Mouse (Mus musculus) embryonic facial prominence, embryonic 12.5 days (tissue): ENCODE measurements at regions not wholly inside any gene's neighbourhood (a gene's known extent, or its start where the extent isn't known, plus 50 kb on each side); places are given as distances from the start of the nearest gene placed in this dataset.

Experiments
- ATAC-seq: fragments of 200-750 bp; cut with Nextera tagmentation; 2 replicates; pipeline ENCODE4 v1.8.0; 2017; ENCODE audit not compliant: insufficient number of reproducible peaks, insufficient read depth, low FRiP score, low TSS enrichment
- H3K27ac ChIP-seq: fragments of 300-500 bp; sonication (generic); 2 replicates; pipeline ENCODE4 v1.5.1; 2016; ENCODE audit warnings: mild to moderate bottlenecking
- H3K27me3 ChIP-seq: fragments of 300-500 bp; sonication (generic); 2 replicates; pipeline ENCODE4 v1.6.1; 2016; ENCODE audit warnings: mild to moderate bottlenecking, moderate library complexity
- H3K36me3 ChIP-seq: fragments of 300-500 bp; sonication (generic); 2 replicates; pipeline ENCODE4 v1.6.1; 2016; ENCODE audit warnings: mild to moderate bottlenecking
- H3K4me1 ChIP-seq: fragments of 300-500 bp; sonication (generic); 2 replicates; pipeline ENCODE4 v1.6.1; 2016
- H3K4me2 ChIP-seq: fragments of 300-500 bp; sonication (generic); replicated peaks from 2 replicates; pipeline ENCODE4 v1.6.1; 2016; ENCODE audit warnings: mild to moderate bottlenecking, moderate library complexity
- H3K4me3 ChIP-seq: fragments of 300-500 bp; sonication (generic); 2 replicates; pipeline ENCODE4 v1.5.1; 2016; ENCODE audit warnings: mild to moderate bottlenecking
- H3K9ac ChIP-seq: fragments of 300-500 bp; sonication (generic); 2 replicates; pipeline ENCODE4 v1.6.1; 2016; ENCODE audit warnings: mild to moderate bottlenecking, moderate library complexity
- H3K9me3 ChIP-seq: fragments of 300-500 bp; sonication (generic); 2 replicates; pipeline ENCODE4 v1.6.1; 2016; ENCODE audit warnings: mild to moderate bottlenecking, moderate library complexity
- WGBS: fragments of 180-500 bp; shearing (Covaris S2); methylation state at CpG from one replicate; pipeline ENCODE4 v1.1.7; 2016; 5-methylcytosine and 5-hydroxymethylcytosine counted together

DNA sequence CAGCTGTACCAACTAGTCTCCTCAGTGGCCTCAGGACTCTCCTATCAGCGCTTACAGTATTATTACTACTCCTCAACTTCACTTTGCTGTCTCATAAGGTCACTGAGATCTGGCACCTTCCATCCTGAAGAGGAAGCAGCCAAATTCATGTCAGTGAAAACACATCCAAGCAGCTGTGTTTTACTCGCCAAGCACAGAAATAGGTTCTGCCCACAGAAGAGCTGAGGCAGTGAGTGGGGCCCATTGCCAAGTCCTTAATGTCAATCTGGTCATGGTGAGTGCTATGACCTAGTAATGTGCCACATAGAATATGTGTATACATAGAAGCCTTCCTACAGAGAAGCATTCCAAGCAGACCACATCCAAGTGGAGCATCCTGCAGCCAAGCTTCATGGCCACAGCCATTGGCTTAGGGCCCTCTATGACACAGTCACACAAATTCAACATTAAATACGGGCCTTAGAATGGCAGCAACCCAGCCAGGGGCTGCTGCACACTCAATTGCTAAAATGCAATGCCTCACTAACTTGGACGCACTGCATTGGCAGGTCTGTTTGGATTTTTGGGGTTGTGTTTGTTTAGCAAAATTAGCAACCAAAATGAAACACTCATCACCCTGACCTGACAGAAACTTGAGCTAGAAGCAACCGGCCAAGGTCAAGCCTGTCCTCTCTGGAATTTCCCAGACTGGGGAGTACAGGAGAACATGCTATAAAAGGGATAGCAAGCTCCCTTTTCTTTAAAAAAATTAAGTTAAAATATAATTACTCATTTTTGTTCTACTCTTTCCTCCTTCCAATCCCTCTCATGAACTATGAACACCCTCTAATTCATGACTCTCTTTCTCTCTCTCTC lies 195.7 kb upstream of the Vstm2b start:
- Histone ChIP-seq H3K4me2 (no peak overlapping the region), H3K9ac (no peak overlapping the region), H3K4me1 (no peaks in the 10 kb centered on the region)

DNA sequence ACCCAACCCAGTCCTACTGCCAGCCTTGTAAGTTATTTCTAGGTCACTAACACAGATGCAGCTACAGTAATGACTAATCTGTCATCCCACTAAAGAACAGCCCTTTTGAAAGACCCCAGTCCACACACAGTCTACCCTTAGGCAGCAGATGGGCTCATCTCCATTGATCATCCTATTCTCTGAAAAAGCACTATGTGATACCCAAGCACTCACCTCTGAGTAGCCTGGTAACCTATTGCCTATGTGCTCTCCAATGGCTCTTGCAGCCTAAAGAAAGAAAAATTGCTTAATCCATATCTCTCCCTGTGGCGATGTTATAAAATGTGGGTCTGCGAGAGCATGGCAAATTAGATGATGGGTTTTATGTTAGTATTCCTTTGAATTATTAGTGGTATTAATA lies 189.9 kb upstream of the Vstm2b start:
- Histone ChIP-seq H3K27ac (no peak overlapping the region), H3K9me3 (no peaks in the 10 kb centered on the region), H3K4me2 (no peak overlapping the region), H3K9ac (no peak overlapping the region), H3K27me3 (no peaks in the 10 kb centered on the region), H3K4me1 (no peaks in the 10 kb centered on the region), H3K4me3 (no peak overlapping the region), H3K36me3 (no peaks in the 10 kb centered on the region)
- 98% methylated on average over 2 of the region's 2 CpGs for WGBS
- no peak for ATAC-seq

More for the DNA sequence above, 195.7 kb upstream of the Vstm2b start:
- no peak for ATAC-seq
- Histone ChIP-seq H3K27me3 (no peaks in the 10 kb centered on the region), H3K9me3 (no peaks in the 10 kb centered on the region), H3K36me3 (no peaks in the 10 kb centered on the region), H3K4me3 (no peak overlapping the region), H3K27ac (no peak overlapping the region)
- WGBS = 58% methylated on average over 5 of the region's 5 CpGs

DNA sequence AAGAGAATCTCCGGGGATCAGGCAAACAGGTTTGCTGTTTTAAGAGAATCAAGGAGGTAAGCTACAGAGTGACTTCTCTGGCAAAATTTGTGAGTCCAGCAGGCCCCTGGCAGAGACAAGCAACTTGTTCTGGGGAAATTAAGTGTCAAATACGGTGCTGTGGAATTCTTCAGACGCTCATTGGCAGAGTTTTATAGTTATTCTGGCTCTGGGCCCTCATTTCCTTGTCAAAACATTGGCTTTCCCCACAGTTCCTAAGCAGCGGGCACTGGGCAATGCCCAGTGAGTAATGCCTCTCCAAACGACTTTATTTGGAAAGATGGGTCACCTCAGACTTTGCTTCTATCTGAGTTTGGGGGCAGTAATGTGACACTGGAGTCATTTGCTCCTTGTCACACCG lies 180.1 kb upstream of the Vstm2b start:
- Histone ChIP-seq H3K4me2 (no peak overlapping the region), H3K4me3 (no peak overlapping the region), H3K9ac (no peak overlapping the region), H3K4me1 (no peaks in the 10 kb centered on the region), H3K9me3 (no peaks in the 10 kb centered on the region), H3K36me3 (no peaks in the 10 kb centered on the region), H3K27me3 (no peaks in the 10 kb centered on the region), H3K27ac (no peak overlapping the region)
- no peak for ATAC-seq
- WGBS = 70% methylated on average over 6 of the region's 6 CpGs

DNA sequence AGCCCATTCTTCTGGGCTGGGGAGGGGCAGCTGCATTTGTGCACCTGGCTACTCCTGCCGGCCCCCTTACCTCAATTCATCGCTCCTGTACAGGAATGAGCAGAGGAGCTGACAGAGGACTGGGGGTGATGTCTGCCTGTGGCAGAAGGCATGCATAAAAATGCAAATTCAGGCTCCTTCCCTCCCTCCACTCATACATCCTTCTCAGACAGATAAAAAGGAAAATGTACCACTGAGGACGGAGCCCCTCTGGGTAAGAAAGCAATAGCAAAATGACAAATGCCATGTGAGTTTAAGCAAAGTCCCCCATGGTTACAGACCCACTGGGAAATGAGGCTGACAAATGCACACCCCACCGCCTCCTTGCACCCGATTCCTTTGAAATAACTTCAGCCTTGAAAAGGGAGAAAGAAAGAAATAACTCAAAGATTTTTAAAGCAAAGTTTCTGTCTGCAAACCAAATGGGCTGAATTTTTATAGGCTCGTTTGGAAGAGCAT lies 161.1 kb upstream of the Vstm2b start:
- H3K4me2 ChIP-seq = no peak overlapping the region
- no peak overlapping the region for H3K9ac ChIP-seq
- 68% methylated on average over 6 of the region's 6 CpGs for WGBS
- H3K36me3 ChIP-seq = no peaks in the 10 kb centered on the region
- H3K4me1 ChIP-seq = no peaks in the 10 kb centered on the region
- no peak for ATAC-seq
- H3K9me3 ChIP-seq = no peaks in the 10 kb centered on the region
- H3K27me3 ChIP-seq = no peaks in the 10 kb centered on the region
- H3K4me3 ChIP-seq = no peak overlapping the region
- no peak overlapping the region for H3K27ac ChIP-seq

DNA sequence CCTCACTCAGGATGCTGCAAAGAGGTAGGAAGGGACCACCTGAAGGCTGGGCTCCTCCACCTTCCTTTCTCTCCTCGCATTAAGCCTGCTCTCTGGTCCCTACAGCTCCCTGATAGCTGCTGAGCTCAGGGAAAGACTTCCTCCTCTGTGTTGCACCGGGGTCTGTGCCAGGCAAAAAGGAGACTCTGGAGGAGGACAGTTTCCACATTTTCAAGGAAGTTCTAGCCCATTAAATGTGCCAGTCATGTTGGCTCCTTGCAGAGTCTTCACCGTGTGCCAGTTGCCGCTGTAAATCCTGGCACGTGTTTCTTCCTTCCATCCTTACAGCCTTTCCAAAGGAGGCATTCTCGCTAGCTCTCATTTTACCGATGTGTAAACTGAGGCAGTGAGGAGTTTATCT lies 160.6 kb upstream of the Vstm2b start:
- H3K9ac ChIP-seq = no peak overlapping the region
- 76% methylated on average over 7 of the region's 7 CpGs for WGBS
- H3K4me3 ChIP-seq = no peak overlapping the region
- H3K4me1 ChIP-seq = no peaks in the 10 kb centered on the region
- no peaks in the 10 kb centered on the region for H3K27me3 ChIP-seq
- H3K27ac ChIP-seq = no peak overlapping the region
- no peaks in the 10 kb centered on the region for H3K9me3 ChIP-seq
- no peak for ATAC-seq
- no peaks in the 10 kb centered on the region for H3K36me3 ChIP-seq
- H3K4me2 ChIP-seq = no peak overlapping the region

DNA sequence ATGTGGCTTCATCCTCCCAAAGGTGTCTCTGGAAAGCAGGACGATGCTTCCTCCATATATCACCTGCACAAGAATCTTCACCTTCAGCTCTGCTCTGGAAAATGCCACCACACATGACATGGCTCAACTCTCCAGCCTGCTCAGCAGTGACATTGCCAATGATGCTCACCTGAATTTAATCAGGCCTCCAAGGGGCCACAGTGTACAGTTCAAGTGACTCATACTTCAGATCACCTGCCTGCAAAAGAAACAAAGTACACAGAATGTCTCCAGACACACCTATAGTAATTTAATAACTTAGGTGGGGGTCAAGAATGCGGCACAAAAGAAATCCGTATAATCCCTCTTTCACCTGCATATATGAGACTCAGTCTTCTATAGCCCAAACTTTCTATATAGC lies 160.0 kb upstream of the Vstm2b start:
- Histone ChIP-seq H3K4me2 (no peak overlapping the region), H3K9ac (no peak overlapping the region), H3K36me3 (no peaks in the 10 kb centered on the region), H3K27ac (no peak overlapping the region), H3K4me1 (no peaks in the 10 kb centered on the region), H3K4me3 (no peak overlapping the region), H3K27me3 (no peaks in the 10 kb centered on the region), H3K9me3 (no peaks in the 10 kb centered on the region)
- WGBS = 90% methylated on average over 3 of the region's 3 CpGs
- no peak for ATAC-seq

DNA sequence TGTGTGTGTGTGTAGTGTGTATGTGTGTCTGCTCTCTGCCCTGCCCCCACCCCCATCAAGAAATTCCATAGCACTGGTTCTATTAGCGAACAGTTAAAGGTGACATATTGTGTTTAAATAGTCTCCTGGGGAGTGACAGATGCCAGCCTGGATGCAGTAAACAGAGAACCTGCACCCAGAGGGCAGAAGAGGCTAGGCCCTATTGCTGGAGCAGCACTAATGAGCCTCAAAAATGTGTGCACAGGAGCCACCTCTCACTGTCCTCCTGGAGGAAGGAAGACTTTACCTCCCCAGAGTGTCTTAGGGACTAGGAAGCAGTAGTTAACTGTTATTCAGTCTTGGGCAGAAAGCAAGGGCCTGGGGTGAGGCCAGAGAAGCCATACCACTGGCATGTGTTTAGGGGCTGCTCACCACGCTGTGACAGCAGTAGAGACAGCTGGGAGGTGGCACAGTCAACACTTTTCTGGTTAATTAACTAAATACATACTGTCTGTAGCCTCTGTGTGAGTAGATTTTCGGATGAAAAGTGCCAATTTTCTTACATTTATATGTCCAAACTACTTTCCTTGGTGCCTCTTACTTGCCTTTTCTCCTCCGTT lies 155.5 kb upstream of the Vstm2b start:
- no peak overlapping the region for H3K4me3 ChIP-seq
- 59% methylated on average over 4 of the region's 4 CpGs for WGBS
- no peak for ATAC-seq

DNA sequence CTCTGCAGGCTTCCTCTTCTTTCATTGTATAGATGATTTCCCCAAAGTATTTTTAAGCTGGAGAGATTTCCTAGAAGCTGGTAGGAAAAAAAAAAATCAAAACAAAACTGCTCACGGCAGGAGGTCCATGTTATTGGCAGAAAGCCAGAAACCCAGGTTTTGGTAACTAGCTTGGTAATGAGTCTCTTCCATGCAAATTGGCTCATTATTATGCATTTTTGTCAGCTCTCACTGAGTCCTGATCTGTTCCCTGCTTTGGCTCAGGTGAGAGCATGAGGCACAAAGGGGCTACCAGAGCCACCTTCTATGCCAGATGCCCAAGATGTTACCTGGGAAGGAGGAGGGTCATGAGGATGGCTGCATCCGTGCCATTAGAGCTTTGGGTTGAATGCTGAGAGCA lies 146.3 kb upstream of the Vstm2b start:
- Histone ChIP-seq H3K9me3 (no peaks in the 10 kb centered on the region), H3K4me3 (no peak overlapping the region), H3K4me1 (no peaks in the 10 kb centered on the region), H3K36me3 (no peaks in the 10 kb centered on the region), H3K27me3 (no peaks in the 10 kb centered on the region), H3K9ac (no peak overlapping the region), H3K27ac (no peak overlapping the region), H3K4me2 (no peak overlapping the region)
- 50% methylated on average over 2 of the region's 2 CpGs for WGBS
- no peak for ATAC-seq

More for the DNA sequence above, 155.5 kb upstream of the Vstm2b start:
- no peak overlapping the region for H3K9ac ChIP-seq
- no peak overlapping the region for H3K27ac ChIP-seq
- no peak overlapping the region for H3K4me2 ChIP-seq
- H3K4me1 ChIP-seq = no peaks in the 10 kb centered on the region
- no peaks in the 10 kb centered on the region for H3K27me3 ChIP-seq
- H3K9me3 ChIP-seq = no peaks in the 10 kb centered on the region
- H3K36me3 ChIP-seq = no peaks in the 10 kb centered on the region

DNA sequence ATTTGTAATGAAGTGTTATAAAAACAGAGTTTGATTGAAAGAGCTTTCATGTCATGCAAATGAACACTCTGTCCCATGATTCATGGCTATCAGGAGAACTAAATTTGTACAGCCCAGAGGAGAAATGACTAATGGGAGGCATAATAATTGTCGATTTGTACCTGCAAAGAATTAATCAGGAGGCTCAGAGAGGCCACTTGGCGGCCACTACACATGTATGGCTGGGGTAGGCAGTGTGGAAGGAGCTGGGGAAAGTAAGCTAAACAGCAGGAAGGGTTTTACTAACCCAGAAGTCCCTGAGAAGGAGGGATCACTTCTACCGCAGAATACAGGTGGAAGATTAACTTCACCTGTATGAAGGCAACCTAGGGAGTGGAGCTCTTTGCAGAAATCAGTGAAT lies 145.9 kb upstream of the Vstm2b start:
- H3K4me1 ChIP-seq = no peaks in the 10 kb centered on the region
- 73% methylated on average over 3 of the region's 3 CpGs for WGBS
- no peak overlapping the region for H3K4me2 ChIP-seq
- H3K27ac ChIP-seq = no peak overlapping the region
- ATAC-seq = no peak
- H3K36me3 ChIP-seq = no peaks in the 10 kb centered on the region
- no peak overlapping the region for H3K4me3 ChIP-seq
- H3K9me3 ChIP-seq = no peaks in the 10 kb centered on the region
- no peaks in the 10 kb centered on the region for H3K27me3 ChIP-seq
- no peak overlapping the region for H3K9ac ChIP-seq

DNA sequence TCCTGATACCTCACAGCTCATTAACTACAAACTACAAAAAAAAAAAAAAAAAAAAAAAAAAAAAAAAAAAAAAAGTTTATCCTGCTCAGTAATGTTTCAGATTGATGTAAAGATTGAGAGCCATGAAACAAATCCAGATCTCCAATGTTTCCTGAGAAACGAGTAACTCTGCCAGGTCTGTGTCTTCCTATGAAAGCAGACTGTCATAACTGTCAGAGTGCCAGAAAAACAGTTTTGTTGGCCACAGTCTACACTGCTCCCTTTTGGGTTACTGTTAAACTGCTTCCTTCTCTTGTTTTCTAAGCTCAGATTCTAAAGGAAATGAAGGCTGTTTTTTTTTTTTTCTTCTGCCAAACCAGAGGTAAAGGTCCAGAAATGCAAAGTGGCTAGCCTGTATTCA lies 144.6 kb upstream of the Vstm2b start:
- Histone ChIP-seq H3K36me3 (no peaks in the 10 kb centered on the region), H3K27me3 (no peaks in the 10 kb centered on the region), H3K27ac (no peak overlapping the region), H3K9ac (no peak overlapping the region), H3K9me3 (no peaks in the 10 kb centered on the region), H3K4me1 (no peaks in the 10 kb centered on the region), H3K4me2 (no peak overlapping the region), H3K4me3 (no peak overlapping the region)
- ATAC-seq = no peak
- 61% methylated on average over 1 of the region's 1 CpGs for WGBS

DNA sequence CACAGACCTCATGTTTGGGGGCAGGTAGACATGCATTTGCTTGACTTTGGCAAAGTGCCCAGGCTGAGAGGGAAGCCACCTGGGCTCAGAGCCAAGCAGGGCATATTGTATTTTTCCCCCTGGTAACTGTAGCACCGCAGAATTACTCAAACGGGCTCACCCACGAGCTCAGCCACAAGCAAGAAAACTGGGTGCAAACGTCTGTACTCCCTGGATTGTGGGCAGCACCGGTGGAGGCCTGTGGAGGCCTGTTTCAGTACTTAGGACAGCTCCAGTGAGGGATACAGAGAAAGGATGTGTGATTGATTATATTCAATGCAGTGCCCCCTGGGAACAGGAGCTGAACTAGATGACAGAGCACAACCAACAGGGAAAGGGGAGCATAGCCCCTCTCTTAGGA lies 135.6 kb upstream of the Vstm2b start:
- Histone ChIP-seq H3K4me2 (no peak overlapping the region), H3K27ac (no peak overlapping the region), H3K9me3 (no peaks in the 10 kb centered on the region), H3K36me3 (no peaks in the 10 kb centered on the region), H3K27me3 (no peaks in the 10 kb centered on the region), H3K4me1 (0 out of 2 replicates have a peak, but pooled peaks cover 7% of the 10 kb centered on the region), H3K4me3 (no peak overlapping the region), H3K9ac (no peak overlapping the region)
- 0 out of 2 replicates have a peak, but pooled peaks have one; percentile 64 for ATAC-seq
- 13% methylated on average over 5 of the region's 5 CpGs for WGBS

DNA sequence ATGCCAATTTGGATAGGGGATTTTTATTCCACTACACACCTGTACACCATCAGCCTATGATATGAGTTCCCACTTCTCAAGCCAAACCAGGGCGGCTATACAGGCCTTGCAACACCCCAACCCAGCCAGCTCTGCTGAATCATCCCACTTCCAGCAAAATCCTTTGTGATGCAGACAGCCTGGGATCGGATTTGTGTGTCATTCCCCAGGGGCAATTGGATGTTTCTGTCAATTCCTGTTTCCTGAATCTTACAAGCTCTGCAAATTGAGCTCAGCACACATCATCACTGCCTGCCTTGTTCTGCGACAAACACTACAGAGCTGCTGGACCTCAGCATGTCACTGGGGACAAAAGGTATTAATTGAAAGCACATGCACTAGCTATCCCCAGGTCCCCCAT lies 132.0 kb upstream of the Vstm2b start:
- no peak overlapping the region for H3K27ac ChIP-seq

More for the DNA sequence above, 132.0 kb upstream of the Vstm2b start:
- Histone ChIP-seq H3K4me3 (no peak overlapping the region), H3K36me3 (no peaks in the 10 kb centered on the region), H3K27me3 (no peaks in the 10 kb centered on the region), H3K4me1 (0 out of 2 replicates have a peak, but pooled peaks cover 7% of the 10 kb centered on the region), H3K9ac (no peak overlapping the region), H3K4me2 (no peak overlapping the region), H3K9me3 (no peaks in the 10 kb centered on the region)
- no peak for ATAC-seq
- 25% methylated on average over 3 of the region's 3 CpGs for WGBS
